Mouse (Mus musculus) thymus, adult 2 months (tissue): ENCODE data around the gene Utf1. TPM values are rescaled to one million over a fixed set of nuclear protein-coding genes. Genes with fewer than 3 reads are reported as not detected.

Source experiments
- DNase-seq: peaks from one replicate; pipeline ENCODE4 v3.0.0; 2021
- H3K27ac ChIP-seq: fragments of 200-500 bp; 2 replicates; pipeline ENCODE4 v1.5.1; 2012; ENCODE audit warnings: low read length, control low read depth; ENCODE audit not compliant: control insufficient read depth, insufficient read depth
- H3K27me3 ChIP-seq: fragments of 200-500 bp; 2 replicates; pipeline ENCODE4 v1.6.1; 2012; ENCODE audit warnings: mild to moderate bottlenecking, low read length, moderate library complexity, mixed read lengths; ENCODE audit not compliant: control insufficient read depth, insufficient read depth
- H3K36me3 ChIP-seq: fragments of 200-500 bp; 2 replicates; pipeline ENCODE4 v1.6.1; 2012; ENCODE audit warnings: mild to moderate bottlenecking, low read length, moderate library complexity; ENCODE audit not compliant: control insufficient read depth, insufficient read depth
- H3K4me1 ChIP-seq: fragments of 200-500 bp; replicated peaks from 2 replicates; pipeline ENCODE4 v1.6.1; 2012; ENCODE audit warnings: low read length; ENCODE audit not compliant: control insufficient read depth, insufficient read depth
- H3K4me3 ChIP-seq: fragments of 200-500 bp; 2 replicates; pipeline ENCODE4 v1.5.1; 2012; ENCODE audit warnings: mild to moderate bottlenecking, low read length, control low read depth, moderate library complexity; ENCODE audit not compliant: control insufficient read depth, insufficient read depth
- CTCF ChIP-seq: fragments of 200-500 bp; IDR thresholded peaks from 2 replicates; pipeline ENCODE4 v1.5.1; 2012; ENCODE audit warnings: mild to moderate bottlenecking, control low read depth, low read length, moderate library complexity, borderline replicate concordance; ENCODE audit not compliant: control insufficient read depth, poor library complexity, insufficient read depth; ENCODE audit errors: extremely low read depth
- POLR2A ChIP-seq: fragments of 200-500 bp; IDR thresholded peaks from 2 replicates; pipeline ENCODE4 v1.6.1; 2012; ENCODE audit warnings: mild to moderate bottlenecking, low read length, control low read depth, moderate library complexity; ENCODE audit not compliant: control insufficient read depth, poor library complexity, insufficient read depth; ENCODE audit errors: extremely low read depth
- WGBS: fragments of 180-500 bp; shearing (Covaris S2); methylation state at CpG from one replicate; pipeline ENCODE4 v1.1.7; 2018; 5-methylcytosine and 5-hydroxymethylcytosine counted together
- polyA plus RNA-seq: library from polyadenylated mRNA; depleted of rRNA; stranded (reverse); fragments of >200 nt; gene quantifications from 2 replicates; pipeline ENCODE4 v1.2.3, GENCODE M21; 2012

The Utf1 gene
- polyA plus RNA-seq, 1 experiment: 13.8 TPM

DNA sequence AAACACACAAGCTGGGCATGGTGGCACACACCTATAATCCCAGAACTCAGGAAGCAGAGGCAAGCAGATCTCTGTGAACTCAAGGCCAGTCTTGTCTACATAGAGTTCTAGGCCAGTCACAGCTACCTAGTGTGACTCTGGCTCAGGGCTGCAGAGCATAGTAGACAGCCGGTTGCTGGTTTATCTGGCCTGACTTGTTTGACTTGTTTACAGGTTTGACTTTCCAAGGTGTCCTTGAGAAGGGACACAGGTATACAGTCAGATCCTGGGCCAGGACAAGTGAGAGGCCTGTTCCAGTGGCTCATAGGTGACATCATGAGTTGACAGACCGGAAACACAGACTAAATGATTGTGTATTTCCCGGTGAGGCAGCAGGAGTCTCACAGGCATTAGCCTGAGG is 6.5 kb upstream of the Utf1 start:
- Histone ChIP-seq H3K36me3 (no peaks in the 10 kb centered on the region), H3K27me3 (0 out of 2 replicates have a peak, but pooled peaks cover 4% of the 10 kb centered on the region), H3K27ac (no peak overlapping the region), H3K4me3 (no peak overlapping the region), H3K4me1 (no peaks in the 10 kb centered on the region)
- DNase-seq: no peak
- WGBS: 76% methylated on average over 3 of the region's 3 CpGs
- TF ChIP-seq CTCF (no peak), POLR2A (no peak)

DNA sequence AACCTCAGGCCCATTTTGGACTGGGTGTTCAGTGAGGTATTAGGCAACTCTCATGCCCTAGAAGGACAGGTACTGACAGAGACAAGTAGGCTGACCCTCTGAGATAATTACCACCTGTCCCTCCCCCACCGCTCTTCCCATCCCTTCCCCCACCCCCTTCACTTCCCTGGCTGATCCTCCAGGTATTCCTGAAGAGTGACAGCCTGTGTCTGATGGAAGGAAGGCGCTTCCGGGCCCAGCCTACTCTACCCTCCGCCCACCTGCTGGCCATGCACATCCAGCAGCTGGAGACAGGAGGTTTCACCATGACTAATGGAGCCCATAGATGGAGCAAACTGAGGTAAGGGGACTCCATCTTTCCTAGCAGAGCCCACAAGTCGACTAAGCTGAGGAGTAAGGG is 5.8 kb upstream of the Utf1 start:
- DNase-seq: no peak
- H3K4me1 ChIP-seq: no peaks in the 10 kb centered on the region
- H3K4me3 ChIP-seq: no peak overlapping the region
- WGBS: 81% methylated on average over 5 of the region's 5 CpGs
- TF ChIP-seq CTCF: no peak
- TF ChIP-seq POLR2A: no peak
- no peaks in the 10 kb centered on the region for H3K36me3 ChIP-seq
- H3K27me3 ChIP-seq: peaks cover 6% of the 10 kb centered on the region; the same call in 1 of the 2 replicates
- H3K27ac ChIP-seq: no peak overlapping the region

DNA sequence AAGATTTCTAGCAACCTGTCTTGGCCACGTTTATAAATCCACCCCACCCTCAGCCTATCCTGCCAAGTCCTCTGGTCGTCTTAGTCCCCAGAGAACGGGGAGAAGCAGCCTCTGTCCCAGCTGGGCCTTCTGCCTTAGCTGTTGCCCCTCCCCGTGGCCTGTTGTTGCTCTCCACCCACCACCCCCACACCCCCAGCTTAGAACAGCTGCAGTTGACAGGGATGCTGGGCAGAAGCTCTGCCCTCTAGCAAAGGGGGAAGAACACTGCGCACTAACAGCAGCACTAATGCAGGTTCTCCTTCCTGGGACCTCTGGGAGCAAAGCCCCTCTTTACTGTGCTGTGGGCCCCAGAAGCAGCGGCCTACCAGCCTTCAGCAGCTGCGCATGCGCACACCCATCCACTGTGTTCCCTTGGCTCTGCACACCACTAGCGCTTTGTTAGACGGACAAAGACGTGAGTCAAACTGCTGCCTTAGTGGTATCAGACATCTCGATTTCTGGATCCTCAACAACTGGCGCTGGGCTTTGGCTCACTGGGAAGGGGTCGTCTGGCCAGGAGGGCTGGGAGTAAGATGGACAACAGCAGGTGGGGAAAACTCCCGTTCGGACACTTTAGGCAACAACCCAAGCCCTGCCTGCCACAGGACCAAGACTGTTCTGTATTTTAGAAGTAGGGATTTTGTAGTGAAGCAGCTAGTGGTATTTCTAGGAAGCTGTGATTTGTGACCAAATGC is 2.9 kb upstream of the Utf1 start:
- WGBS: 74% methylated on average over 16 of the region's 16 CpGs
- peaks cover 20% of the 10 kb centered on the region for H3K27me3 ChIP-seq
- no peak for TF ChIP-seq POLR2A
- TF ChIP-seq CTCF: no peak

DNA sequence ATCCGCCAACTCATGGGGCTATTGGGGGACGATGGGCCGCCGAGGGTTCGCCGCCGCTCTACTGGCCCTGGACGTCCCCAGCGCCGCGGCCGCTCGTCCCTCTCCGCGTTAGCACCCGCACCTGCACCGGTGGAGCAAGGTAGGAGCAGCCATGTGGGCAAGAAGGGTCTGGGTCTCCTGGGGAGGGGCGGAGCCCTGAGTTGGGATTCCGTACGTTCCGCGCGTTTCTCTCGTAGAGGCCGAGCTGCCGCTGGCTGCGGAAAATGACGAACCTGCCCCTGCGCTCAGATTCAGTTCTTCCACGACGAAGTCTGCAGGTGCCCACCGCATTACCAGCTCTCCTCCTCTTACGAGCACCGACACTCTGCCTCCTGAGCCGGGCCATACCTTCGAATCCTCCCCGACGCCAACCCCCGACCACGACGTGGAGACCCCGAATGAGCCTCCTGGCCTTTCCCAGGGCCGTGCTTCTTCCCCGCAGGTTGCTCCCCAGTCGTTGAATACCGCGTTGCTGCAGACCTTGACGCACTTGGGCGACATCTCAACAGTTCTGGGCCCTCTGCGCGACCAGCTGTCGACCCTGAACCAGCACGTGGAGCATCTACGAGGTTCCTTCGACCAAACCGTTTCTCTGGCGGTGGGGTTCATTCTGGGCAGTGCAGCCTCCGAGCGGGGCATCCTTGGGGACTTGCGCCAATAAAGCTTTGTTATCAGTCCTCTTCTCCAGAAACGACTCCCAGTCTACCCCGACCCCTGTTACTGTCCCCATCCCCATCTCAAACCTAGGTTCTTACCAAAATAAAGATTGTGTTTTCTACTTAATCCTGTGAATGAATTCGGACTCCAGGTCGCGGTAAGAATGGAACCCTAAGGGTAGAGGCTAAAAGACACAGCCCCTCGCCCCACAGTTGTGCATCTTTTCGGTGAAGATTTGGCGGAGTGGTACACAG is 977 bp downstream of the Utf1 start:
- Histone ChIP-seq H3K4me1 (peaks cover under 1% of the 10 kb centered on the region), H3K27me3 (peaks cover 20% of the 10 kb centered on the region), H3K36me3 (no peaks in the 10 kb centered on the region), H3K4me3 (no peak overlapping the region; the same call in 1 of the 2 replicates), H3K27ac (no peak overlapping the region)
- no peak for DNase-seq
- 13% methylated on average over 68 of the region's 68 CpGs for WGBS
- TF ChIP-seq POLR2A (no peak), CTCF (no peak)

More for the DNA sequence above, 2.9 kb upstream of the Utf1 start:
- Histone ChIP-seq H3K4me1 (no peaks in the 10 kb centered on the region; the same call in 1 of the 2 replicates), H3K36me3 (no peaks in the 10 kb centered on the region), H3K27ac (no peak overlapping the region), H3K4me3 (no peak overlapping the region)
- no peak for DNase-seq

DNA sequence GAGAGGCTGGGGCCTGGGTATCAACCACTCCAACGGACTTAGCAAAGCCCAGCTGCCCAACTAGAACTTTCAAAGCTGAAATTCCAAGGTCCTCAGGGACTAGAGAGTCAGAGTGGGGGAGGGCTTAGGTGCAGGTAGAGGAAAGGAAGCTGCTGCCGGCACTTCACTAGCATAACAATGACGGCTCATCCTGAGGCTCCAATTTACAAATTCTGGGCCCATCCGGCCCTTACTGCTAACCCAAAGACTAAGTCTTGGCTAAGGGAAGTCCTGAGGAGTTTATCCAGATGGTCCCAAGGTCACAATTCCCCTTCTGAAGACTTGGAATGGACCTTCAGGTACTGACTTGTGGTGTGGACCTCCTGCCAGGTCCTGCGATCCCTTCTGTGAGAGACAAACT is 1.9 kb downstream of the Utf1 start:
- TF ChIP-seq CTCF: no peak
- TF ChIP-seq POLR2A: no peak
- DNase-seq: no peak
- Histone ChIP-seq H3K4me1 (peaks cover 3% of the 10 kb centered on the region), H3K36me3 (no peaks in the 10 kb centered on the region), H3K27ac (no peak overlapping the region), H3K4me3 (no peak overlapping the region), H3K27me3 (peaks cover 20% of the 10 kb centered on the region)
- 80% methylated on average over 5 of the region's 5 CpGs for WGBS

DNA sequence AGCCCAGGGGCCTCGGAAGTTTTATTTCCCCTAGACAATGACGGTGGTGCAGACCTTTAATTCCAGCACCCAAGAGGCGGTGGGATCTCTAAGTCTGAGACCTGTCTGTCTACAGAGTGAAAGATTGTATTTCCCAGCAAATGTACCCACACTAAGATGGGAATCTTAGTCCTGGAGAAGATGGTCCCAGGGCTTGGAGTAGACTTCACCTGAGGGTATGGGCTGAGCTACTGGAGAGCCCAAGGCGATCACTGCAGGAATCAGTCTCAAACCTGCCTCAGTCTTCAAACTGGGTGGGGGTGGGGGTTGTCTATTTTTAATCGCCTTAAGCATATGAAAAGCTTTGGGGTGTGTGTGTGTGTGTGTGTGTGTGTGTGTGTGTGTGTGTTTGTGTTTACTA is 2.4 kb downstream of the Utf1 start:
- Histone ChIP-seq H3K27ac (no peak overlapping the region), H3K4me3 (no peak overlapping the region), H3K36me3 (no peaks in the 10 kb centered on the region), H3K4me1 (peaks cover 3% of the 10 kb centered on the region), H3K27me3 (peaks cover 20% of the 10 kb centered on the region)
- WGBS: 92% methylated on average over 5 of the region's 5 CpGs
- no peak for DNase-seq
- TF ChIP-seq POLR2A (no peak), CTCF (no peak)
